Mouse (Mus musculus): ENCODE measurements around the gene B4galnt4. TPM values are rescaled to one million over a fixed set of nuclear protein-coding genes. Genes with fewer than 3 reads are reported as not detected.

B4galnt4 gene
- total RNA-seq, 1 experiment from 2014 or later: 1.4 TPM

- DNase-seq: peak; percentile 85
These were observed 19.2 kb upstream of the B4galnt4 start for GRCm38 (mm10) chr7:141041661-141042060.

DNA sequence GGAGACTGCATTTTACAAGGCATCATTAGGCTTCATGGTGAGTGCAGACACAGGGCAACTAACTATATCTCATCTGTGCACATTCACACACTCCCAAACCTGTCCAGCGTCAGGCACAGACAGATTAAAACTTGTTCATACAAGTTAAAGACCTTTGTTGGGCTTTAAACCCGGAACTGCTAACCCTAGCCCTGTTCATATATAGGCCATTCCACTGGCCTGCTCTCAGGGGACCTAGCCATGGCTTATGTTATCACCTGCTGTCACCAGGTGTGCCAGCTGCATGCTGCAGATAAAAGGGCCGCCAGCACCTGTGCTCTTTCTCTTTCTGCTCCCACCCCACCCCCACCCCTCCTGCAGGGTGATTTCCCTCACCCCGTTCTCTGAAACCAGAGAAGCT is 18.4 kb upstream of the B4galnt4 start:
- DNase-seq: no peak

GRCm38 (mm10) chr7:141046931-141047580 is 13.8 kb upstream of the B4galnt4 start:
- no peak for DNase-seq

GRCm38 (mm10) chr7:141047581-141048225 is 13.2 kb upstream of the B4galnt4 start:
- peak; percentile 82 for DNase-seq

DNA sequence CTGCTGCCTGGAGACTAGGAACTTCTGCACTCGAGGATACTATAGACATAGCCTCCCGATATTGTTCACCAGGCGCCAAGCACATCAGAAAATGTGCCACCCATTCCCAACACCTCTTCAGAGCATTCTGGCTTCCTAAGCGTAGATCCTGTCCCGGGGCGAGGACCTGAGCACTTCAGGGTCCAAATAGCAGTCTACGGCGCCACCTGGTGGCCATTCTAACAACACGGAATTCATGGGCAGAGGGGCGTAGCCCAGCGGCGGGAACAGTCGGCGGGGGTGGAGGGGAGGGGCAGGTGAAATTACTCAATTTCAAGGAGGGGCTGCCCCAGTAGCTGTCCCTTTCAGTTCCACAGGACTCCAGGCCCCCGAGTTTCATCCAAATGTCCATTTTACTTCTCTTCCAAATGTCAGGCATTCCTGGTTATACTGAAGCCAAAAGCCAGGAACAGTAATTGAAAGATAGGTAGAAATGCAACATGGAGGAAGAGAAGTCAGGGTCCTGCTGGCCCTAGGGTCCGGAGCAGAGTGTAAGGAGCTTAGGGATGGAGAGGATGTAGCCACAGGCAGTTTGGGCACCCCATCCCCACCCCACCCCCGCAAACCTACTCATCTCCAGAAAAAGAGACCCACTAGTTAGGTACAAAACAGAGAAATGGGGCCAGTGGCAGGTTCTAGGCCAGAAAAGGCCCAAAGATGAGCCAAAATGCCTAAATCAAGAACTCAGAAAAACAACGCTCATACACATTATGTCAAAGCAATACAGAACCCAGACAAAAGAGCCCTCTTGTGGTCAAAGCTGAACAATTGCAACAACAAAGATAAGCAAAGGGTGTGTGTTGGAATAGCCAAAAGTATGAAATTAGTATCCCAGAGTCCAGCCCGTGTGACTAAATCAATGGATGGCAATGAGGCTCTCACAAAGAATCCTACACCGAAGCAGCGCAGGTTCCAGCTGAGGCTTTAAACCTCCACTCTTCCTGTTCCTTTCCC is 12.4 kb upstream of the B4galnt4 start:
- peak; percentile 95 for DNase-seq

GRCm38 (mm10) chr7:141049326-141049725 is 11.6 kb upstream of the B4galnt4 start:
- no peak for DNase-seq

GRCm38 (mm10) chr7:141051060-141051685 is 9.7 kb upstream of the B4galnt4 start:
- DNase-seq: no peak

DNA sequence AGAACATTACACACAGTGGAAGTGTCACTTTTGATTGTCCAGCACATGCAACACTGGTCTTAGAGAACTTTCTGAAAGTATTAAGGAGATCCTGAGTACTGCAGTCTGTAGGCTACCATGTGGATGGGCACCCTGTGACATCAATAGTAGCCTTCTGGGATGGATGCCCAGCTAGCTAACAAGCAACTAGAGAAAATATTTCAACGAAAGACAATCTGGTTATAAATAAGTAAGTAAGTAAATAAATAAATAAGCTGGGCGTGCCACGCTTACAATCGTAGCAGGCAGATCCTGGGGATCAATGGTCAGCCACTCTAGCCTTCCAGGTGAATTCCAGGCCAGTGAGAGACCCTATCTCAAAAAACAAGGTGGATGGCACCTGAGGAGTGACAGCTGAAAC is 8.9 kb upstream of the B4galnt4 start:
- DNase-seq: no peak

DNA sequence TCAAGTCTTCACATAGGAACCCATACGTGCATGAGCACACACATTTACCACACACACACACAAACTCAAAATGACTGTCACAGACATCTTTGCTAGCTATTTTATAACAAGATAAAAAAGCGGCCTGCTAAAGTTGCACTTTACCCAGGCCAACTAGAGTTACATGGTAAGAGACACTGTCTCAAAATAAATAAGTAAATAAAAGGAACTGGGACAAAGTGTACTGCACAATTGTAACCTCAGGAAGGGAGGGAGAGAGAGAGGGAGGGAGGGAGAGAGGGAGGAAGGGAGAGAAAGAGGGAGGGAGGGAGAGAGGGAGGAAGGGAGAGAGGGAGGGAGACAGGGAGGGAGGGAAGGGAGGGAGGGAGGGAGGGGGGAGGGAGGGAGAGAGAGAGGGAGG is 8.5 kb upstream of the B4galnt4 start:
- no peak for DNase-seq

GRCm38 (mm10) chr7:141055785-141056184 is 5.1 kb upstream of the B4galnt4 start:
- no peak for DNase-seq

GRCm38 (mm10) chr7:141056976-141057375 is 3.9 kb upstream of the B4galnt4 start:
- no peak for DNase-seq

DNA sequence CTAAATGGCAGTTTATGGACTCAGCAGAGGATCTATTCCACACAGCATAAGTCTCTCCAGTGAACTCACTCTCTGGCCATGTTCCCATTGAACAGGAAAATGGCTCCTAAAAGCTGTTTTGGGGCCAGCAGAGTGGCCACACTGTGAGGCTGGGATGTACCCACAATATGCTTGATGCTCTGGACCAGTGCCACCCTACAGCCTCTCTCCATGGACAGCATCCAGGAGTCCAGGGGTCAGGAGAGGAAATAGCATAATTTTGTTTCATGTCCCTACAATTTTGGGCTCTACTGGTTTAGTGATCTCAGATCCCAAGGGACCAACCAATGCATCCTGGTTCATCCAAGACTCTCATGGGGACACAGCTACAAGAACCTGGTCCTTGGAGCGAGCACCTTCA is 3.4 kb upstream of the B4galnt4 start:
- DNase-seq: no peak

DNA sequence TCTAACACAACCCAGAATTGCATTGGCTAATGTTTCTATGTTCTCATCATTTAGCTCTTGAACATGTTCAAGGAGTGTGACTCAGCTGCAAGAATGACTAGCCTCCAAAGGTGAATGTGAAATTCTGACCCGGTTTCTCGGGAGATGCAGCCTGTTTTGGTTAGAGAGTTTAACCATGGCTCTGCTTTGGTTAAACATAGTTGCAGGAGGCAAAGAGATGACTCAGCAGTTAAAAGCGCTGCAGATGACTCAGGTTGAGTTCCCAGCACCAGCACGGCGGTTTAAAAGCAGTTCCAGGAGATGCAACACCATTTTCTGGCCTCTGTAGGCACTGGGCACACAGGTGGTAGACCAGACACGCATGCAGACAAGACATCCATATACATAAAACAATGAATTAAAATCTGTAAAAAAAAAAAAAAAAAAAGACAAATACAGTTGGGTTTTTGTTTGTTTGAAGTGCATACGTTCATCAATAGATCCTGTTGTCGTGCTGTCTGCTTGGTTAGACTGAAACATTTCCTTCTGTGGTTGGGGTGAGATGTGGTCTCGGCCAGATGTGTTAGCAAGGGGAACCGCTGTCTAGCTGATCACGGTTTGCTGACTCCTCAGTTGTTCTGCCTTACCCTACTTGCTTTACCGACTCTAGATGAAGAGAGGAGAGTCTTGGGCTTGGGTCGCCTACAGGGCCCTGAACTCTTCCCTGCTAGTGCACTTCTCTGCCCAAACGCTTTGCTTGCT is 2.1 kb upstream of the B4galnt4 start:
- no peak for DNase-seq

- no peak for DNase-seq
These were observed 975 bp upstream of the B4galnt4 start for GRCm38 (mm10) chr7:141059929-141060328.

GRCm38 (mm10) chr7:141061269-141061692 is 377 bp downstream of the B4galnt4 start:
- DNase-seq: no peak

DNA sequence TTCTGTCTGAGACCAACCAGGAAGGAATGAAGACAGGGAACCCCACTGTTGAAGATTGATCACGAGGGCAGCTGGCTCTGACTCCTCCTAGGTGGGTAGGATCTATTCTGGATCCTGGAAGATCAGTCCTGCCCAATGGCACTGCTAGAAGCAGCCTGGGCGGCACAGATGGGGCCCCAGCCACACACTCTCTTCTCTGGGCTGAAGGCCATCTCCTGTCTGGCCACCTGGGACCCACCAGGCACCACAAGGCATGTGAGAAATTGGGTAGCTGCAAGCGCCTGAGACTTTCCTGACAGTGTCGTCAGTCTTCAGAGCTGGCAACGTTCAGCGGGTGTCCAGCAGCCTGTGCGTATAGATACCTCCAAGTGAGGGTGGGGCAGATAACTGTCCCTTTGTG is 1.6 kb downstream of the B4galnt4 start:
- no peak for DNase-seq

GRCm38 (mm10) chr7:141063353-141063752 is 2.4 kb downstream of the B4galnt4 start:
- DNase-seq: no peak

GRCm38 (mm10) chr7:141064175-141064574 is 3.3 kb downstream of the B4galnt4 start:
- DNase-seq: peak; percentile 2

GRCm38 (mm10) chr7:141064576-141064975 is 3.7 kb downstream of the B4galnt4 start:
- no peak for DNase-seq

- DNase-seq: no peak
These were observed 7.4 kb downstream of the B4galnt4 start for GRCm38 (mm10) chr7:141068351-141068750.

- DNase-seq: peak; percentile 83
These were observed 9.4 kb downstream of the B4galnt4 start for GRCm38 (mm10) chr7:141070058-141070862.
